Mouse (Mus musculus) CH12.LX (cell line): ENCODE data around the gene Gzmg. TPM values are rescaled to one million over a fixed set of nuclear protein-coding genes. Genes with fewer than 3 reads are reported as not detected.
A peak's percentile ranks its signal among the peaks of the same experiment; 100 is the strongest.

Experiments used
- DNase-seq: peaks from one replicate; pipeline ENCODE4 v3.0.0-alpha.2; 2013; ENCODE audit errors: extremely low read depth
- H3K27ac ChIP-seq: 2 replicates; pipeline ENCODE4 v1.5.1; 2012; ENCODE audit warnings: low read depth, mild to moderate bottlenecking, control low read depth, moderate library complexity; ENCODE audit not compliant: insufficient read depth
- H3K27me3 ChIP-seq: replicated peaks from 2 replicates; pipeline ENCODE3; 2012; ENCODE audit warnings: inconsistent platforms
- H3K36me3 ChIP-seq, 2 experiments: replicated peaks in 1 of 2; 2 replicates each; pipeline versions ENCODE3 to v1.6.1; 2012; ENCODE audit warnings: inconsistent platforms in 1 of 2, low read length in 1 of 2, mild to moderate bottlenecking in 1 of 2, mixed read lengths in 1 of 2, moderate library complexity in 1 of 2; ENCODE audit not compliant: control insufficient read depth in 1 of 2, insufficient read depth in 1 of 2
- H3K4me1 ChIP-seq, 2 experiments: 2 replicates each; pipeline ENCODE4 v1.6.1; 2012; ENCODE audit warnings: inconsistent platforms in 1 of 2, moderate library complexity in 1 of 2; ENCODE audit not compliant: insufficient read depth in 2 of 2, control insufficient read depth in 1 of 2
- H3K4me2 ChIP-seq: 2 replicates; pipeline ENCODE4 v1.6.1; 2012; ENCODE audit warnings: low read depth, mild to moderate bottlenecking, control low read depth; ENCODE audit not compliant: poor library complexity, insufficient read depth, severe bottlenecking
- H3K4me3 ChIP-seq, 3 experiments: fragments of 150-350 bp in 1 of 3; sonication (generic) in 1 of 3; replicated peaks in 1 of 3; 2 replicates each; pipeline versions ENCODE3 to v1.5.1; 2011 to 2012; ENCODE audit warnings: low read depth in 2 of 3, low read length in 2 of 3, mild to moderate bottlenecking in 2 of 3, moderate library complexity in 2 of 3, control low read depth in 1 of 3, improper control_type of control experiment in 1 of 3, inconsistent platforms in 1 of 3, mixed read lengths in 1 of 3; ENCODE audit not compliant: poor library complexity in 1 of 3
- H3K79me2 ChIP-seq: replicated peaks from 2 replicates; pipeline ENCODE4 v1.6.1; 2012; ENCODE audit warnings: mild to moderate bottlenecking, moderate library complexity; ENCODE audit not compliant: control insufficient read depth, poor library complexity, insufficient read depth, severe bottlenecking; ENCODE audit errors: extremely low read depth
- H3K9ac ChIP-seq: 2 replicates; pipeline ENCODE4 v1.6.1; 2012; ENCODE audit warnings: low read depth, mild to moderate bottlenecking, control low read depth, moderate library complexity; ENCODE audit not compliant: insufficient read depth
- H3K9me3 ChIP-seq: replicated peaks from 2 replicates; pipeline ENCODE3; 2012; ENCODE audit warnings: low read length, inconsistent platforms, mixed read lengths
- CTCF ChIP-seq, 2 experiments: IDR thresholded peaks in 1 of 2; conservative IDR thresholded peaks in 1 of 2; 2 replicates each; pipeline ENCODE4 v1.5.1; 2011 to 2012; ENCODE audit warnings: low read depth in 2 of 2, low read length in 2 of 2, improper control_type of control experiment in 1 of 2, inconsistent platforms in 1 of 2, mild to moderate bottlenecking in 1 of 2, moderate library complexity in 1 of 2
- E2F4 ChIP-seq: IDR thresholded peaks from 2 replicates; pipeline ENCODE4 v1.6.1; 2011; ENCODE audit warnings: low read depth, low read length, improper control_type of control experiment; ENCODE audit not compliant: insufficient replicate concordance
- ETS1 ChIP-seq: conservative IDR thresholded peaks from 2 replicates; pipeline ENCODE4 v1.6.1; 2012; ENCODE audit warnings: low read depth, mild to moderate bottlenecking, inconsistent platforms, low read length, improper control_type of control experiment, moderate library complexity
- GABPA ChIP-seq: IDR thresholded peaks from 2 replicates; pipeline ENCODE4 v1.6.1; 2012; ENCODE audit warnings: low read depth, low read length, improper control_type of control experiment, inconsistent platforms; ENCODE audit not compliant: insufficient replicate concordance
- HCFC1 ChIP-seq: IDR thresholded peaks from 2 replicates; pipeline ENCODE4 v1.6.1; 2012; ENCODE audit warnings: low read depth, mild to moderate bottlenecking, inconsistent platforms, low read length, improper control_type of control experiment
- MAX ChIP-seq: IDR thresholded peaks from 2 replicates; pipeline ENCODE4 v1.6.1; 2011; ENCODE audit warnings: low read length, improper control_type of control experiment
- MAZ ChIP-seq: IDR thresholded peaks from 2 replicates; pipeline ENCODE4 v1.6.1; 2012; ENCODE audit warnings: low read depth, mild to moderate bottlenecking, inconsistent platforms, low read length, improper control_type of control experiment, moderate library complexity
- MEF2A ChIP-seq: IDR thresholded peaks from 2 replicates; pipeline ENCODE4 v1.6.1; 2014; ENCODE audit warnings: low read depth, mild to moderate bottlenecking, inconsistent platforms, low read length, improper control_type of control experiment, borderline replicate concordance
- NELFE ChIP-seq: IDR thresholded peaks from 2 replicates; pipeline ENCODE4 v1.6.1; 2011; ENCODE audit warnings: low read depth, low read length, improper control_type of control experiment
- RAD21 ChIP-seq: IDR thresholded peaks from 2 replicates; pipeline ENCODE4 v1.6.1; 2011; ENCODE audit warnings: low read depth, mild to moderate bottlenecking, low read length, improper control_type of control experiment, moderate library complexity
- RCOR1 ChIP-seq: conservative IDR thresholded peaks from 2 replicates; pipeline ENCODE4 v1.6.1; 2012; ENCODE audit warnings: low read depth, mild to moderate bottlenecking, inconsistent platforms, low read length, improper control_type of control experiment
- SMC3 ChIP-seq: IDR thresholded peaks from 2 replicates; pipeline ENCODE4 v1.6.1; 2011; ENCODE audit warnings: low read depth, low read length, improper control_type of control experiment
- UBTF ChIP-seq: IDR thresholded peaks from 2 replicates; pipeline ENCODE4 v1.6.1; 2012; ENCODE audit warnings: low read depth, mild to moderate bottlenecking, inconsistent platforms, low read length, improper control_type of control experiment, moderate library complexity
- ZC3H11A ChIP-seq: IDR thresholded peaks from 2 replicates; pipeline ENCODE4 v1.6.1; 2012; ENCODE audit warnings: low read depth, mild to moderate bottlenecking, inconsistent platforms, low read length, improper control_type of control experiment
- ZKSCAN1 ChIP-seq: IDR thresholded peaks from 2 replicates; pipeline ENCODE4 v1.6.1; 2012; ENCODE audit warnings: low read depth, inconsistent platforms, low read length, improper control_type of control experiment, borderline replicate concordance
- ZMIZ1 ChIP-seq: IDR thresholded peaks from 2 replicates; pipeline ENCODE4 v1.6.1; 2012; ENCODE audit warnings: low read depth, mild to moderate bottlenecking, inconsistent platforms, low read length, improper control_type of control experiment
- dilution Hi-C: fragments of 300-500 bp; cut with MboI; formaldehyde crosslinking; loops from 2 replicates; pipeline ENCODE4 v1.14.3; 2020; ENCODE audit warnings: low sequenced_read_pairs; ENCODE audit not compliant: extremely low pct_unique_long_range_greater_than_20kb, extremely low pct_ligation_motif_present
- in situ Hi-C: fragments of 300-500 bp; cut with MboI; formaldehyde crosslinking; loops from 3 replicates; pipeline ENCODE4 v1.14.3; 2019; ENCODE audit warnings: low sequenced_read_pairs, low pct_ligation_motif_present, low pct_unique_long_range_greater_than_20kb, mixed read lengths
- polyA plus RNA-seq: library from polyadenylated mRNA; unstranded; fragments of >175 nt; gene quantifications from 2 replicates; pipeline ENCODE4 v1.2.1, GENCODE M21; 2012; ENCODE audit warnings: low read depth; ENCODE audit not compliant: insufficient read length
- total RNA-seq, 2 experiments: library from RNA; depleted of rRNA; stranded (reverse); fragments of 300-350 nt in 1 of 2; fragments of >200 nt in 1 of 2; gene quantifications; 2 replicates each; pipeline ENCODE4 v1.2.3; 2012 to 2014

Gene Gzmg
- total and polyA plus RNA-seq, 3 experiments, result not detected

DNA sequence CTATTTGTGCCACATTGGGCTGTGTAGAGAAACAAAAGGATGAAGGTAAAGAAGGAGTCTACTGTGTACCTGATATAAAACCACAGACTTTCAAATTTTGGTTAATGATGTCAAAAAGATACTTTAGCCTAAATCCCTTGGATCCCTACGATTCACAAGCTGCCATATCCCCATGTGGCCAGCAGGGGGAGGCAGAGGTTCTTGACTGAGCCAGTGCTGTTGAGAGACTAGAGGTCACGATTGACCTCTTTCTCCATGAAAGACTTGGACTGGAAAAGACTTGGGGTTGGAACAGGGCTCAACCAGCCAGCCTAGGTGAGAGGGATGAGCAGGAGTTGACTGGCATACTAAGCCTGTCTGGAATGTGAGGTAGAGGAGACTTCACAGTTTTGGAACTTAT, 44.6 kb upstream of the Gzmg start:
- TF ChIP-seq ZKSCAN1, result no peak
- 0 out of 2 replicates have a peak, but pooled peaks have one; percentile 23 for TF ChIP-seq MAX
- TF ChIP-seq CTCF (conservative IDR thresholded peaks at IDR 0.05 in 1 of 2, IDR thresholded peaks at IDR 0.05 in 1 of 2; ENCODE audit: low read depth in 2 of 2, low read length in 2 of 2), result peak; percentile 94 to 97
- TF ChIP-seq HCFC1, result no peak
- peak; percentile 83 for TF ChIP-seq SMC3
- TF ChIP-seq NELFE, result peak; percentile 34; the same call in 1 of the 2 replicates
- peak; percentile 20; the same call in 1 of the 2 replicates for TF ChIP-seq ZC3H11A
- TF ChIP-seq MEF2A, result no peak
- 0 out of 2 replicates have a peak, but pooled peaks have one; percentile 36 for TF ChIP-seq MAZ
- peak; percentile 84 for TF ChIP-seq RAD21
- Histone ChIP-seq H3K4me1 (peaks cover 0 to 15% of the 10 kb centered on the region in 2 experiments; a peak in 2 of 4 replicates), H3K27me3 (peaks cover 15% of the 10 kb centered on the region), H3K4me2 (no peak overlapping the region), H3K9me3 (no peaks in the 10 kb centered on the region), H3K9ac (no peak overlapping the region), H3K36me3 (no peaks in the 10 kb centered on the region), H3K79me2 (no peaks in the 10 kb centered on the region), H3K4me3 (no peak overlapping the region), H3K27ac (no peak overlapping the region)
- peak; percentile 67 for DNase-seq
- dilution Hi-C loops (no loop called here), in situ Hi-C loops (loop anchor here (25.0 kb wide), 1 partner anchor 108 kb away; no protein-coding TSS in a partner anchor)

DNA sequence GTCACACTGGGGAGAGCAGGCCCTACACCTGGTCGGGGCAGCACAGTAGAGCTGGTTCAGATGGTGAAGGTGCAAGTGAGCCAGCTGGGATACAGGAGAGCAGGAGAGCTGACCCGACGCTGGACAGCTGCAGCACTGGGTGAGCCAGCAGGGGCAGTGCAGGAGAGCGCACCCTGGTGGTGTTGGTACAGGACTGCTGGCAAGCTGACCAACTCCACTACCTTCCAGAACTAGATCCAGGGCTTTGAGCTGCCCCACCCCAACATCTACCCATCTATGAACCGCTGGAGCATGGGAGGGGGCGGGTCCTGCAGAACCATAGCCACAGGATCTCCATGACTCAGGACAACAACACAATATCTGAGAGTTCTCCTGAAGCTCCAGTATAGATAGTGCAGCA, 27.6 kb upstream of the Gzmg start:
- dilution Hi-C loops, result no loop called here
- H3K27me3 ChIP-seq, result peaks cover 28% of the 10 kb centered on the region
- H3K4me2 ChIP-seq, result no peak overlapping the region
- peak; percentile 18 for DNase-seq
- H3K4me3 ChIP-seq, result no peak overlapping the region
- no peaks in the 10 kb centered on the region for H3K9me3 ChIP-seq
- H3K9ac ChIP-seq, result no peak overlapping the region
- no peaks in the 10 kb centered on the region for H3K36me3 ChIP-seq
- no peak overlapping the region for H3K27ac ChIP-seq
- in situ Hi-C loops, result no loop called here
- TF ChIP-seq ZC3H11A (no peak), SMC3 (peak; percentile 25), CTCF (conservative IDR thresholded peaks at IDR 0.05 in 1 of 2, IDR thresholded peaks at IDR 0.05 in 1 of 2; ENCODE audit: low read depth in 2 of 2, low read length in 2 of 2) (peak; percentile 18 to 63; a peak in 2 of 4 replicates)
- no peaks in the 10 kb centered on the region for H3K79me2 ChIP-seq
- no peaks in the 10 kb centered on the region for H3K4me1 ChIP-seq

DNA sequence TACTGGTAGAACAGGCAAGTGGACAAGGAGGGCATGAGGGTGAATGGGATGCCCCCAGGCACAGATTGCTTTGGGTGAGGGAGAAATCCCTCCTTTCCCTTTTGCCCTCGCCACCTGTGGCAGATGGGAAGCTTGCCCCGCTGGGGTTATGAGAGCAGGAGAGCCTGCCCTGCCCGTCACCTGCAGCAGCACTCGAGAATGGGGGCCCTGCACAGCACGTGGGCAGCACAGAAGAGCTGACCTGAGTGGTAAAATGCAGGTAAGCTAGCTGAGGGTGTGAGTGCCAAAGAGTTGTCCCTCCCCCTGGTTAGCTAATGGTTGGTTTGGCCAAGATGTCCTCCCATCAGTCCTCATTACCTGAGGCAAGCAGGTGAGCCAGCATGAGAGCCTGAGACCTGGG, 27.1 kb upstream of the Gzmg start:
- in situ Hi-C loops, result no loop called here

More for the DNA sequence above, 27.1 kb upstream of the Gzmg start:
- H3K27ac ChIP-seq, result no peak overlapping the region
- no peaks in the 10 kb centered on the region for H3K9me3 ChIP-seq
- no peak overlapping the region for H3K9ac ChIP-seq
- H3K27me3 ChIP-seq, result peaks cover 33% of the 10 kb centered on the region
- H3K36me3 ChIP-seq, result no peaks in the 10 kb centered on the region
- DNase-seq, result no peak
- no peak for TF ChIP-seq GABPA
- TF ChIP-seq E2F4, result no peak
- TF ChIP-seq ZMIZ1, result no peak
- no peak for TF ChIP-seq RCOR1
- TF ChIP-seq ETS1, result no peak
- no peak for TF ChIP-seq UBTF
- no peak overlapping the region for H3K4me3 ChIP-seq
- dilution Hi-C loops, result no loop called here
- no peak overlapping the region for H3K4me2 ChIP-seq
- no peaks in the 10 kb centered on the region for H3K79me2 ChIP-seq
- no peaks in the 10 kb centered on the region for H3K4me1 ChIP-seq
